Mouse (Mus musculus) hindbrain, embryonic 13.5 days (tissue): ENCODE data around the gene Bcl11b. TPM values are rescaled to one million over a fixed set of nuclear protein-coding genes. Genes with fewer than 3 reads are reported as not detected.

Source experiments
- ATAC-seq: fragments of 200-750 bp; cut with Nextera tagmentation; 2 replicates; pipeline ENCODE4 v1.8.0; 2017; ENCODE audit warnings: moderate TSS enrichment; ENCODE audit not compliant: low FRiP score
- H3K27ac ChIP-seq: fragments of 300-500 bp; sonication (generic); 2 replicates; pipeline ENCODE4 v1.5.1; 2015; ENCODE audit warnings: inconsistent platforms, mild to moderate bottlenecking, moderate library complexity
- H3K27me3 ChIP-seq: fragments of 300-500 bp; sonication (generic); 2 replicates; pipeline ENCODE4 v1.6.1; 2015; ENCODE audit warnings: mild to moderate bottlenecking, inconsistent platforms
- H3K36me3 ChIP-seq: fragments of 300-500 bp; sonication (generic); 2 replicates; pipeline ENCODE4 v1.6.1; 2015; ENCODE audit warnings: mild to moderate bottlenecking, inconsistent platforms
- H3K4me1 ChIP-seq: fragments of 300-500 bp; sonication (generic); replicated peaks from 2 replicates; pipeline ENCODE4 v1.6.1; 2015; ENCODE audit warnings: inconsistent platforms
- H3K4me2 ChIP-seq: fragments of 300-500 bp; sonication (generic); 2 replicates; pipeline ENCODE4 v1.6.1; 2015; ENCODE audit warnings: inconsistent platforms, mild to moderate bottlenecking, moderate library complexity
- H3K4me3 ChIP-seq: fragments of 300-500 bp; sonication (generic); 2 replicates; pipeline ENCODE4 v1.5.1; 2015; ENCODE audit warnings: mild to moderate bottlenecking, inconsistent platforms
- H3K9ac ChIP-seq: fragments of 300-500 bp; sonication (generic); 2 replicates; pipeline ENCODE4 v1.6.1; 2015; ENCODE audit warnings: mild to moderate bottlenecking, inconsistent platforms
- H3K9me3 ChIP-seq: fragments of 300-500 bp; sonication (generic); 2 replicates; pipeline ENCODE4 v1.6.1; 2016; ENCODE audit warnings: inconsistent platforms
- WGBS: fragments of 180-500 bp; shearing (Covaris S2); methylation state at CpG from one replicate; pipeline ENCODE4 v1.1.7; 2015; 5-methylcytosine and 5-hydroxymethylcytosine counted together
- polyA plus RNA-seq: library from polyadenylated mRNA; unstranded; fragments of >200 nt; fragmentation: Nextera tagmentation; extraction: Ambion mirVana; gene quantifications from 2 replicates; pipeline ENCODE4 v1.2.1, GENCODE M21; 2015

The Bcl11b gene
- polyA plus RNA-seq, 1 experiment from 2014 or later: 31.0 TPM

- Histone ChIP-seq H3K4me2 (peak overlapping the region; percentile 49; the same call in 1 of the 2 replicates), H3K4me3 (no peak overlapping the region), H3K36me3 (no peaks in the 10 kb centered on the region), H3K9me3 (no peaks in the 10 kb centered on the region), H3K27me3 (0 out of 2 replicates have a peak, but pooled peaks cover 11% of the 10 kb centered on the region), H3K27ac (no peak overlapping the region), H3K9ac (no peak overlapping the region; the same call in 1 of the 2 replicates), H3K4me1 (peaks cover 93% of the 10 kb centered on the region)
- no peak for ATAC-seq
- WGBS: 52% methylated on average over 8 of the region's 8 CpGs
These were observed 24.6 kb downstream of the Bcl11b start for GRCm38 (mm10) chr12:107978736-107979255.

DNA sequence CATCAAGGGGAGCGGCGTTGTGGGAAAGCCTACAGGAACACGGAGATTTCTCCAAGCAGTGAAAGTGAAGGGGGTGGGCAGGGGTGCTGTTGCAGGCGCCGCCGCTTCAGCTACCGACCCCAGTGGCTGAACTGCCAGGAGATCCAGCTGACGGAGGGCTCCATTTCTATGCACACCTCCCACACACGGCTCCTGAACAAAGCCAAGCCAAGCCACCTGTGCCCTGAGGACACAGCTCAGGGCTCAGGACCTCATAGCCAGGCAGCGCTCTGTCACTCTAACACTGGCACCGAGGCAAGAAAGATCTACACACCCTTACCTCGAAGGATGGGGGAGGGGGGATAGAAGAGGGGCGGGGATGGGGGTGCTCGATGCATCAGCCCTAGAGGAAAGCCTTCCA, 25.3 kb downstream of the Bcl11b start:
- WGBS: 6% methylated on average over 14 of the region's 14 CpGs
- Histone ChIP-seq H3K9ac (peak overlapping the region; percentile 49), H3K27ac (peak overlapping the region; percentile 71; the same call in 1 of the 2 replicates)

DNA sequence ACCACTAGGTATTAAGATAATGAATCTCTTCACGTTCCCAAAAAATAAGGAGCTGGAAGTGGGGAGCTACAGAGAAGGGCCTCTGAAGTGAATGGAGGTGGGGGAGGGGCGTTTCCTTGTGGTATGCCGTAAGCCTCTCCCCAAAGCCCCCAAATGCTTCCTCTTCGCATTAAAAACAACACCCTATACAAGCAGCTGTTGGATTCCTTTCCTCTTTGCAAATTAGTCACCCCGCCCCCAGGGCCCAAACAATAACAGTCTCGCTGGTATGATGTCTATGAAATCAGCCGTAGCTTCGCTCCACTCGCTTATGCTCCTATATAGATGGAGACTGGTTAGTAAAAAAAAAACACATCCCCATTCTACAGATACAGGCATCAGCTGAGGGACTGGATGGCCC, 25.9 kb downstream of the Bcl11b start:
- Histone ChIP-seq H3K27me3 (0 out of 2 replicates have a peak, but pooled peaks cover 11% of the 10 kb centered on the region), H3K36me3 (no peaks in the 10 kb centered on the region), H3K9ac (peak overlapping the region; percentile 49), H3K9me3 (no peaks in the 10 kb centered on the region), H3K4me3 (peak overlapping the region; percentile 6; the same call in 1 of the 2 replicates), H3K4me2 (peak overlapping the region; percentile 49), H3K27ac (peak overlapping the region; percentile 71), H3K4me1 (peaks cover 99% of the 10 kb centered on the region)
- WGBS: 2% methylated on average over 9 of the region's 9 CpGs
- ATAC-seq: no peak

More for the DNA sequence above, 25.3 kb downstream of the Bcl11b start:
- Histone ChIP-seq H3K4me3 (peak overlapping the region; percentile 6; the same call in 1 of the 2 replicates), H3K4me1 (peaks cover 96% of the 10 kb centered on the region), H3K9me3 (no peaks in the 10 kb centered on the region), H3K4me2 (peak overlapping the region; percentile 49), H3K36me3 (no peaks in the 10 kb centered on the region), H3K27me3 (0 out of 2 replicates have a peak, but pooled peaks cover 11% of the 10 kb centered on the region)
- no peak for ATAC-seq

GRCm38 (mm10) chr12:107977086-107977485, 26.3 kb downstream of the Bcl11b start:
- 18% methylated on average over 8 of the region's 8 CpGs for WGBS
- Histone ChIP-seq H3K4me2 (peak overlapping the region; percentile 49), H3K27me3 (0 out of 2 replicates have a peak, but pooled peaks cover 11% of the 10 kb centered on the region), H3K36me3 (no peaks in the 10 kb centered on the region), H3K27ac (peak overlapping the region; percentile 71), H3K4me1 (peaks cover 99% of the 10 kb centered on the region), H3K4me3 (peak overlapping the region; percentile 20; the same call in 1 of the 2 replicates), H3K9me3 (no peaks in the 10 kb centered on the region), H3K9ac (peak overlapping the region; percentile 61)
- no peak for ATAC-seq

DNA sequence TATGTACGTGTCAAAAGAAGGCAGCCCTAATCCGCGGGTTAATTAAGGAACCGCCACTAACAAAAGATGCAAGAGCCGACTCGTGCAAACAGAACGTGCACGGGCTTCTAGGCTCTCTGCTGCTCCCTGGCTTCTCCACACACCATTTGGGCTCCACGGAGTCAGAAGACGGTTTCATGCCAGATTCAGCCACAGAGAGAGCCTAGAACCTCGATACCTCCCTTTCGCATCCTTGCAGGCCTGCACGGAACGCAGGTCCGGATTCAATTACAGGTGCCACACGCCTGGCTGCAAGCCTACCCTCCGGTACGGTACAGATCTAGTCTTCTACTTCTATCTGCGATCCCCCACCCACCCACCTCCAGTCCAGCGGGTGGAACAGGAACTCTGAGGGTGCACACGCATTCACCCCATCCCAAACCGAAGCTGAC, 26.8 kb downstream of the Bcl11b start:
- Histone ChIP-seq H3K4me1 (peaks cover 99% of the 10 kb centered on the region), H3K9ac (peak overlapping the region; percentile 61), H3K9me3 (no peaks in the 10 kb centered on the region), H3K4me2 (peak overlapping the region; percentile 49), H3K27me3 (0 out of 2 replicates have a peak, but pooled peaks cover 11% of the 10 kb centered on the region), H3K36me3 (no peaks in the 10 kb centered on the region), H3K27ac (peak overlapping the region; percentile 71), H3K4me3 (peak overlapping the region; percentile 20)
- ATAC-seq: no peak
- 14% methylated on average over 22 of the region's 22 CpGs for WGBS

DNA sequence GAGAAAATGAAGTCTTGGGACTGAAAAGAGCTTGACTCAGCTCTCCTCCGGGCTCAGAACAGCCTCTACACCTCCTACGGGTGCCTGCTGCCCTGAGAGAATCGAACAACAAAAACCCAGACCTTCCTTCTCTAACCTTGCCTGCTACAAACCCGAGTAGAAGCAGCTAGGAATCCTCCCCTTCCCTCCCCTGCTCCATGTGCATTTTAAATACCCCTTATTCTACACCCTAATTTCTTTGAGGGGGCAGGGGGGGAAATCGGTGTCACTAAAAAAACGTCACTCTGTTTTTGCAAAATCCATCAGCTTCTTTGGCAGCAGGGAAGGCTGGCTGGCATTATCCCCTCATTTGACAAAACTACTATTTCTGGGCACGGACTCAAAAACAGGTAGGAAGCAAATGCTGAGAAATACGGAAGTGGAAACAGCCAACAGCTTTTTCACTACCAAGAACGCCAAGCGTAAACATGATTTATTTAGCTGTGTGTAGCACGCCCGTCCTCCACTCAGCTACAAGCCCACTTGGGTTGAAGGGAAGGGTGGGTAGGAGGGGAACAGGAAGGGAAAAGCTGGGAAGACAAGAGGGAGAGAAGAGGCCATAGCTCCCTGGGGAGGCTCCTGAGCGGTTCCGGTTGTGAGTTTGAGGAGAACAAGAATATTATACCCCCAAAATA, 27.4 kb downstream of the Bcl11b start:
- Histone ChIP-seq H3K27ac (peak overlapping the region; percentile 71), H3K4me3 (peak overlapping the region; percentile 20), H3K9ac (peak overlapping the region; percentile 61), H3K27me3 (0 out of 2 replicates have a peak, but pooled peaks cover 11% of the 10 kb centered on the region), H3K4me1 (peaks cover 99% of the 10 kb centered on the region), H3K36me3 (no peaks in the 10 kb centered on the region), H3K4me2 (peak overlapping the region; percentile 49), H3K9me3 (no peaks in the 10 kb centered on the region)
- no peak for ATAC-seq
- 19% methylated on average over 14 of the region's 14 CpGs for WGBS

- Histone ChIP-seq H3K9me3 (no peaks in the 10 kb centered on the region), H3K4me2 (peak overlapping the region; percentile 49), H3K27ac (peak overlapping the region; percentile 71), H3K4me1 (peaks cover 98% of the 10 kb centered on the region), H3K36me3 (no peaks in the 10 kb centered on the region), H3K9ac (peak overlapping the region; percentile 61), H3K27me3 (0 out of 2 replicates have a peak, but pooled peaks cover 9% of the 10 kb centered on the region), H3K4me3 (no peak overlapping the region)
- no peak for ATAC-seq
- 63% methylated on average over 10 of the region's 10 CpGs for whole genome bisulfite sequencing
These were observed 27.9 kb downstream of the Bcl11b start for GRCm38 (mm10) chr12:107975479-107975896.

GRCm38 (mm10) chr12:107974504-107974903, 28.9 kb downstream of the Bcl11b start:
- Histone ChIP-seq H3K4me1 (peaks cover 97% of the 10 kb centered on the region), H3K4me2 (no peak overlapping the region), H3K27me3 (0 out of 2 replicates have a peak, but pooled peaks cover 6% of the 10 kb centered on the region), H3K27ac (peak overlapping the region; percentile 5; the same call in 1 of the 2 replicates), H3K36me3 (no peaks in the 10 kb centered on the region), H3K9ac (no peak overlapping the region), H3K9me3 (no peaks in the 10 kb centered on the region), H3K4me3 (no peak overlapping the region)
- no peak for ATAC-seq
- 44% methylated on average over 11 of the region's 11 CpGs for whole genome bisulfite sequencing

DNA sequence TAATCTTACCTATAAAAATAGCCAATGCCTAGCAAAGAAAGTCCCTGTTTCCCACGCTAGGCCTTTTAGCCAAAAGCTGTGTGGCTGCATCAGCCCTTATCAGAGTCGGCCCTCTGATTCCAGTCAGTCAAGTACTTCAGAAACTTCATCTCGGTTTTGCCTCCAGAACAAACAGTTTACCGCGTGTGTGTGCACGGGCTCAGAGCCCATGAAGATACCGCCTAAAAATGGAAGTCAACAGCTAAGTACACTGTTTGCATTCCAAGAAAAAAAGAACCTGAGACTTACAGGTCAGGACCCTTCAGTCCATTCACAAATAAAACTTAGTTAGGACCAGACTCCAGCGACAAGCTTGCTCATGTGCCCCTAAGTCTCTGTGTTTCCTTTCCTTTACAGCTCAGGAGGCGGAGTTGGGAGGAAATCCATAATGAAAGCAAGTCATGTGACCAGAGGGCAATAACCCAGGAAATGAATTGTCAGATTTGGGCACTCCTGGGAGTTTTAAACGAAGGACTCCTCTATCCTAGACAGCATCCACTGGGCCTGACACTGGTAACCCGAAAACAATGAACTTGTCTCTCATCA, 29.8 kb downstream of the Bcl11b start:
- Histone ChIP-seq H3K9ac (peak overlapping the region; percentile 49; the same call in 1 of the 2 replicates), H3K4me2 (no peak overlapping the region), H3K4me3 (no peak overlapping the region), H3K36me3 (no peaks in the 10 kb centered on the region), H3K27ac (peak overlapping the region; percentile 92), H3K9me3 (no peaks in the 10 kb centered on the region), H3K27me3 (0 out of 2 replicates have a peak, but pooled peaks cover 6% of the 10 kb centered on the region), H3K4me1 (peaks cover 96% of the 10 kb centered on the region)
- ATAC-seq: no peak
- 62% methylated on average over 11 of the region's 11 CpGs for WGBS

GRCm38 (mm10) chr12:107971081-107971780, 32.2 kb downstream of the Bcl11b start:
- H3K4me1 ChIP-seq: peaks cover 94% of the 10 kb centered on the region
- peak overlapping the region; percentile 92 for H3K27ac ChIP-seq
- no peaks in the 10 kb centered on the region for H3K9me3 ChIP-seq
- H3K36me3 ChIP-seq: no peaks in the 10 kb centered on the region
- peak overlapping the region; percentile 39 for H3K9ac ChIP-seq
- peak; percentile 10; the same call in 1 of the 2 replicates for ATAC-seq
- H3K4me2 ChIP-seq: peak overlapping the region; percentile 38
- no peaks in the 10 kb centered on the region for H3K27me3 ChIP-seq
- WGBS: 60% methylated on average over 12 of the region's 12 CpGs
- H3K4me3 ChIP-seq: no peak overlapping the region

- ATAC-seq: peak; percentile 52
- peaks cover 94% of the 10 kb centered on the region for H3K4me1 ChIP-seq
- H3K4me3 ChIP-seq: no peak overlapping the region
- WGBS: 22% methylated on average over 12 of the region's 12 CpGs
- H3K27ac ChIP-seq: peak overlapping the region; percentile 92
- no peaks in the 10 kb centered on the region for H3K36me3 ChIP-seq
- 0 out of 2 replicates have a peak overlapping the region, but pooled peaks have one; percentile 39 for H3K9ac ChIP-seq
- H3K9me3 ChIP-seq: no peaks in the 10 kb centered on the region
- no peaks in the 10 kb centered on the region for H3K27me3 ChIP-seq
- peak overlapping the region; percentile 54 for H3K4me2 ChIP-seq
These were observed 32.8 kb downstream of the Bcl11b start for GRCm38 (mm10) chr12:107970637-107971036.
